Mouse (Mus musculus) midbrain, embryonic 10.5 days (tissue): ENCODE results near the gene Rasgef1c. TPM values are rescaled to one million over a fixed set of nuclear protein-coding genes. Genes with fewer than 3 reads are reported as not detected.

ENCODE experiments used
- DNase-seq: peaks from one replicate; pipeline ENCODE4 v3.0.0-alpha.2; 2017; ENCODE audit warnings: low spot score
- H3K27ac ChIP-seq: fragments of 300-500 bp; sonication (generic); replicated peaks from 2 replicates; pipeline ENCODE4 v1.5.1; 2016; ENCODE audit warnings: mild to moderate bottlenecking
- H3K27me3 ChIP-seq: fragments of 300-500 bp; sonication (generic); 2 replicates; pipeline ENCODE4 v1.6.1; 2016; ENCODE audit warnings: low read depth, mild to moderate bottlenecking; ENCODE audit not compliant: poor library complexity, severe bottlenecking
- H3K36me3 ChIP-seq: fragments of 300-500 bp; sonication (generic); 2 replicates; pipeline ENCODE4 v1.6.1; 2016; ENCODE audit warnings: mild to moderate bottlenecking, moderate library complexity
- H3K4me1 ChIP-seq: fragments of 300-500 bp; sonication (generic); 2 replicates; pipeline ENCODE4 v1.6.1; 2016
- H3K4me3 ChIP-seq: fragments of 300-500 bp; sonication (generic); 2 replicates; pipeline ENCODE4 v1.5.1; 2016; ENCODE audit warnings: mild to moderate bottlenecking, moderate library complexity
- H3K9me3 ChIP-seq: fragments of 300-500 bp; sonication (generic); replicated peaks from 2 replicates; pipeline ENCODE4 v1.6.1; 2016; ENCODE audit warnings: mild to moderate bottlenecking
- WGBS: fragments of 180-500 bp; shearing (Covaris S2); methylation state at CpG from one replicate; pipeline ENCODE4 v1.1.7; 2016; 5-methylcytosine and 5-hydroxymethylcytosine counted together
- polyA plus RNA-seq: library from polyadenylated mRNA; unstranded; fragments of >200 nt; fragmentation: Nextera tagmentation; extraction: Ambion mirVana; gene quantifications from 2 replicates; pipeline ENCODE4 v1.2.1, GENCODE M21; 2016

Gene Rasgef1c
- polyA plus RNA-seq = 0.23 and 0.29 TPM in 2 replicates

DNA sequence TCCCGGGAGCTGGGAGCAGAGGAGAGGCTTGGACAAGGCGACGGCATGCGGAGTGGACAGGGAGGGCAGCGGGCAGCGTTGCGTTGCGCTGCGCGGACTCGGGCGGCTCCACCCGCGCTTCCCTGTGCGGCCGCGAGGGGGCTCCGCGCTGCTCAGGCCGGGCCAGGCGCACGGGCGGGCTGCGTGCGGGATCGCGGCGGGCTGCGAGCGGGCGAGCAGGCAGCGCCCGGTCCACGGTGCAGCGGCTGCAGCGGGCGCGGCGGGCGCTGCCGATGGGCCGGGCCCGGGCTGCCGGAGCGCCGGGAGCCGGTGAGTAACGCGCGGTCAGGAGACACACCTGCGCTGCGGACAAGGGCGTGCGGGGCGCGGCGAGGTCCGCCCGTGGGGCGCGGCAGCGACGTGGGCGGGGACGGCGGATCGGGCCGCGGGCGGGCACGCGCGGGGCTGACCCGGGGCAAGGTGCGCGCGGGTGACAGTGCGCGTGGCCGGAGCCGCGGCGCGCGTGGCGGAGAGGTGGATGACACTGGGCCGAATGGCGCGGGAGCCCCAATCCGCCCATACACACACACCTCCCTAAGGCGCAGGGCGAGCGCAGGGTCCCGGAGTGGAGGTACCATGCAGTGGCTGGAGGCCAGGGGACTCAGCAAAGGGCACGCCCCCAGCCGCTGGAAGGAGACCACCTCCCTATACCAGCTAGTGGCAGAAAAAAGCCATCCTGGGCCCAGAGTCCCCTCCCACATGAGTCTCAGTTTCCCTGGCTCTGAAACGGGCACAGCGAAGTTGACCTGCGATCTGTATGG, at the start of gene Rasgef1c:
Rasgef1c (plus strand) TSS at position 177 of the 800 bp plus-strand sequence.
- WGBS = 3% methylated on average over 99 of the region's 99 CpGs
- peak within 1 kb of the TSS; percentile 77 for H3K4me3 ChIP-seq
- peaks cover 15% of the 10 kb centered on the region for H3K4me1 ChIP-seq
- no peaks in the 10 kb centered on the region for H3K36me3 ChIP-seq
- peak; percentile 75 for DNase-seq
- peaks cover 48% of the 10 kb centered on the region for H3K27me3 ChIP-seq
- peak within 1 kb of the TSS; percentile 55; the same call in 1 of the 2 replicates for H3K27ac ChIP-seq
- H3K9me3 ChIP-seq = no peaks in the 10 kb centered on the region; the same call in 1 of the 2 replicates

DNA sequence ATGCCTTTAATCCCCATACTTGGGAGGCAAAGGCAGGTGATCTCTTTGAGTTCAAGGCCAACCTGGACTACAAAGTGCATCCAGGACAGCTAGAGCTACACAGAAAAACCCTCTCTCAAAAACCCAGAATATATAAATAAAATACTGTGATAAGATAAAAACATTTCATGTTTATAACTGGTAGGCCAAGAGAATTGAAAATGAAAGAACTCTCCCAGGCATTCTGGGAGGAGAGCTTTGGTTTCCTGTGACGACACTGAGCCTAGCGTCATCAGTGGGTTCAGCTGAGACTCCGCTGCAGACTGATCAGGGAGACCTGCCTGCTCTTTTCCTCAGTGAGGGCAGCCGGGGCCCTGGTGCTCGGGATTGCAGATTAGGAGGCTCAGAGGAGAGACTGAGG, 46.5 kb upstream of the Rasgef1c start:
- H3K27ac ChIP-seq = no peak overlapping the region
- 80% methylated on average over 5 of the region's 5 CpGs for WGBS
- no peaks in the 10 kb centered on the region for H3K9me3 ChIP-seq
- H3K4me3 ChIP-seq = no peak overlapping the region
- no peaks in the 10 kb centered on the region for H3K27me3 ChIP-seq
- DNase-seq = no peak
- H3K36me3 ChIP-seq = peaks cover 21% of the 10 kb centered on the region
- 0 out of 2 replicates have a peak, but pooled peaks cover 3% of the 10 kb centered on the region for H3K4me1 ChIP-seq

DNA sequence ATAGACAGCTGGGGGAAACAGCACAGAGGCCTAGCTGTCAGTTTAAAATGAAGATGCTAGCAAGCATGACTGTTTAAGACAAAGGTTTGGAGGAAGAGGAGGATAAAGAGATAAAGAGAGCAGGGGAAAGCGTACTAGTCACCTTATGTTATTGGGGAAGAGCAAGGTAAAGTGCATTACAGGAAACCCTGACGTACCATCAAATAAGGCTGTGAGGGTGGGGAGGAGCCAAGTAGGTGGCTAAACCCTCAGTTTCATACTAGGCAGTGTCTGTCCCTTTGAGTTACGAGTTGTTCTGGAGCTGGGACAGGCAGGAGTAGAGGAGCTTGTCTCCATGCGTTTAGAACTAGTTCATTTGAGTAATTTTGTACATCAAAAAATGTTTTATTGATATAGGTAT, 40.5 kb upstream of the Rasgef1c start:
- WGBS = 88% methylated on average over 4 of the region's 4 CpGs
- no peak overlapping the region for H3K27ac ChIP-seq
- H3K9me3 ChIP-seq = no peaks in the 10 kb centered on the region
- no peak for DNase-seq
- H3K36me3 ChIP-seq = peaks cover 15% of the 10 kb centered on the region
- H3K4me1 ChIP-seq = no peaks in the 10 kb centered on the region
- no peaks in the 10 kb centered on the region for H3K27me3 ChIP-seq
- H3K4me3 ChIP-seq = no peak overlapping the region

DNA sequence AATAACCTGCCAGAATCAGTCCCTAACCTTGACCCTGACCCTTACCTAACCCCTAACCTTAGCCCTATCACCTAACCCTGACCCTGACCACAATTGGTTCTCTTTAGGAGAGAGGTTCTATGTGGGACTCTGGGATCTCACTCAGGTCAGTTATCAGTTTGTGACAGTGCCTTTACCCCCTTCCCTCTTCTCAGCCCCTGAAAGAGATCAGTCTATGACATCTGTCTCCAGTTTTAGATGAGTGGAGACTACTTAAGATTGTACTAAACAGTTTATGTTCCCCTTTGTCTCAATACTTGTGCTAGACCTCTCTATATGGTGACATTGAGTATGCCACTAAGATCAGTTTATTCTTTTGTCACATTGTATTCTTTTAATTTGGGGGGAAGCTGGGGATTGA, 37.7 kb upstream of the Rasgef1c start:
- peaks cover 30% of the 10 kb centered on the region for H3K36me3 ChIP-seq
- no peak overlapping the region for H3K27ac ChIP-seq
- no peaks in the 10 kb centered on the region for H3K9me3 ChIP-seq
- H3K4me3 ChIP-seq = no peak overlapping the region
- no peaks in the 10 kb centered on the region for H3K4me1 ChIP-seq
- no peak for DNase-seq
- no peaks in the 10 kb centered on the region for H3K27me3 ChIP-seq

DNA sequence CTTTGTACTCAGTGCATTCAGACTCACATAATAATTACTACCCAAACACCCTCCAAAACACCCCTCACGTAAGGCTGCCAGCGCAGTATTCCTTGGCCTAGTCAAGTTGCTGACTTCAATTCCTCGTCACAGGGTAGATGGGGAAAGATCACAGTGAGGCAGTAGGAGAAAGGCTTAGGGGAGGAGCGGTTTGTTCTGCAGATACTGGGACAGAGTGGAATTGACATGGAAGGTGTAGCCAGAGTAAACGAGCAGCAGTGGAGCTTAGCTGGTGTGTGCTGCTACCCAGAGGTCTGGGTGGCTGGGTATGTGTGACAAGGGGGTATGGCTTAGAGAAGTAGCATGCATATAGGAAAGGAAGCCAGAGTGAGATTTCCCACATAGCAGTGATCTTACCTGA, 34.3 kb upstream of the Rasgef1c start:
- Histone ChIP-seq H3K4me3 (no peak overlapping the region), H3K9me3 (no peaks in the 10 kb centered on the region), H3K36me3 (peaks cover 44% of the 10 kb centered on the region), H3K27me3 (no peaks in the 10 kb centered on the region), H3K27ac (no peak overlapping the region), H3K4me1 (no peaks in the 10 kb centered on the region)
- no peak for DNase-seq
- 84% methylated on average over 5 of the region's 5 CpGs for WGBS

DNA sequence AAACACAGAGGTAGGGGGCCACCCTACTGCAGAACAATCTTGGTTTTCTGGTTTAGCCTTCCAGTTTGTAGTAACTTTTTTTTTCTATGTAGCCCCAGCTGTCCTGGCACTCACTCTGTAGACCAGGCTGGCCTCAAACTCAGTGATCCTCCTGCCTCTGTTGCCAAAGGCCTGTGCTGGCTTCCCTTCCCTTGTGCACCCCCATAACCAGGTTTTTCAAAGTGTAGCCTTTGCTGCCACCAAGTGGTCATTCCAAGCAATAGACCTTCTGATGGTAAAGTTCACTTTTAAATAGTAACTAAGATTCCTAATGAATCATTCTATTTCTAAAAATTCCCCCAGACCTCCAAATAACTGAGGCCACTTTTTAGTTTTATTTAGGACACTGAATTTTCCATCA, 31.9 kb upstream of the Rasgef1c start:
- H3K27me3 ChIP-seq = no peaks in the 10 kb centered on the region

DNA sequence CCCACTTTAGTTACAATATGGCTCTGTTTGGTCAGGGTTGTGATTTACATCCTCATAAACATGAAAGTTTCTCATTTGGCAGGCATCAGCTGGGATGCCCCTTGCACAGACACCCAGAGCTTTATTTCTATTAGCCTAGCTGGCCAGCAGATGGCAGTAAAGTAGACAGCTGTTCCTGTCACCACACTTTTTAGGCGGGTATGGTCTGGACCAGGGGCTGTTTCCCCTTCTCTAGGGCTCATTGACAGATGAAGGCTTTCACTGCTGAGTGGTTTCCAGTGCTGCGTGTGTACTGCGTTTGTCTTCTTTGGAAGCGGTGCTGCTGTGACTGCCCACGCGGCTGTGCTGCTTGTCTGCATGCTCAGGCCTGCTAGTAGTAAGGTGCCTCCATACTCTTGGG, 29.7 kb upstream of the Rasgef1c start:
- Histone ChIP-seq H3K27me3 (no peaks in the 10 kb centered on the region), H3K9me3 (no peaks in the 10 kb centered on the region), H3K36me3 (peaks cover 51% of the 10 kb centered on the region), H3K4me1 (no peaks in the 10 kb centered on the region), H3K4me3 (no peak overlapping the region), H3K27ac (no peak overlapping the region)
- peak; percentile 42 for DNase-seq
- 67% methylated on average over 6 of the region's 6 CpGs for WGBS

More for the DNA sequence above, 31.9 kb upstream of the Rasgef1c start:
- H3K9me3 ChIP-seq = no peaks in the 10 kb centered on the region
- no peak overlapping the region for H3K27ac ChIP-seq
- no peak overlapping the region for H3K4me3 ChIP-seq
- peaks cover 52% of the 10 kb centered on the region for H3K36me3 ChIP-seq
- peak; percentile 25 for DNase-seq
- H3K4me1 ChIP-seq = no peaks in the 10 kb centered on the region

DNA sequence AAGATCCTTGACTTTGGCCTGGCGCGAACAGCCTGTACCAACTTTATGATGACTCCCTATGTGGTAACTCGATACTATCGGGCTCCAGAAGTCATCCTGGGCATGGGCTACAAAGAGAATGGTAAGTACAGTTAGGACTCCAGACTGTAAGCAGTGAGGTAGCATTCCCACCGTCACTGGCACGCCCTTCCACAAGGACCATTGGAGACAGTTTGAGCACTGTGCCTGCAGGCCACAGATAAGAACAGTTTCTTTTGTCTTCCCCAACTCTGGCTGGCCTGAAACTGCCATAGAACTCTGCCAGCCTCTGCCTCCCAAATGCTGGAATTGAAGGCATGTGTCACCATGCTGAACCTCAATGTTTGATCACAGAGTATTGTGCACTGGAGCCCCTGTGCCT, 28.9 kb upstream of the Rasgef1c start:
- Histone ChIP-seq H3K4me1 (no peaks in the 10 kb centered on the region), H3K9me3 (no peaks in the 10 kb centered on the region), H3K4me3 (no peak overlapping the region), H3K27ac (no peak overlapping the region), H3K27me3 (no peaks in the 10 kb centered on the region), H3K36me3 (peaks cover 46% of the 10 kb centered on the region)
- DNase-seq = no peak
- 87% methylated on average over 6 of the region's 6 CpGs for WGBS

DNA sequence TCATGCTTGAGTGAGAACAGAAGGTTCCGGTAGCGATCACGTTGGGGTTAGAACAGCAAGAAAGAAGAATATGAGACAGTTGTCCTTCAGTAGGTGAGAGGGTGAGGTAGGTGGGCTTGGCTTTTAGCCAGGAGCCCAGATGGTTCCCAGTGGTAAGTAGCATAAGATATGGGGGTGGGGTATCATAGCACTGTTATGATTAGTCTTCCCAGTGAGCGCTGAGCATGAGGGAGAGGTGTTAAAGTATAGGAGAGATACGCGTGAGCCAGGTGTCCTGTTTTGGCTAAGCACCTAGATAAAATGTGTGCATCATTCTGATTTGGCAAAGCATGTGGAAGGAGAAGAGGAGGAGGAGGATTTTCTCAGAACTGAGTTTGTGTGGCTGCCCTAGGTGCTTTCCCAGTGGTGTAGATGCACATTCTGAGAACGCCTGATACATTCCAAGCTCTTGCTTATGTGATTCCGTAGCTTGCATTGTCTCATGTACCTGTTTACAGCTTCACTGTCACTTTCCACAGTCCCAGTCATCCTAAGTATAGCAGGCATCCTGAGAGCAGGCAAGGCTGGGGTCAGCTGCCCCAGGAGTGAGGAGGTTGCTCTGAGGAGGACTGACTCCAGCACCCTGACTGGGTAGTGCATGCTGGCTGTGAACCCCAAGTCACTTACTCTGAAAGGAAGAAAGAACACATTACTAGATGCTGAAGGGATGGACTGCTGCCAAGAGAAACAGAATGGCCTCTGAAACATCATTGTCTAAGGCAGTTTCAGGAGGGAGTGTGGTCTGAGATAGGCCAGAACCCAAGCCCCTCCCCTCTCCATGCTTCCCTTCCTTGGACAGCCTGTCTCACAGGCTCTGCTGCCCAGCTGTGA, 24.5 kb upstream of the Rasgef1c start:
- Histone ChIP-seq H3K27me3 (no peaks in the 10 kb centered on the region), H3K9me3 (no peaks in the 10 kb centered on the region), H3K27ac (no peak overlapping the region), H3K4me3 (no peak overlapping the region), H3K36me3 (peaks cover 53% of the 10 kb centered on the region), H3K4me1 (no peaks in the 10 kb centered on the region)
- no peak for DNase-seq
- WGBS = 94% methylated on average over 8 of the region's 8 CpGs

DNA sequence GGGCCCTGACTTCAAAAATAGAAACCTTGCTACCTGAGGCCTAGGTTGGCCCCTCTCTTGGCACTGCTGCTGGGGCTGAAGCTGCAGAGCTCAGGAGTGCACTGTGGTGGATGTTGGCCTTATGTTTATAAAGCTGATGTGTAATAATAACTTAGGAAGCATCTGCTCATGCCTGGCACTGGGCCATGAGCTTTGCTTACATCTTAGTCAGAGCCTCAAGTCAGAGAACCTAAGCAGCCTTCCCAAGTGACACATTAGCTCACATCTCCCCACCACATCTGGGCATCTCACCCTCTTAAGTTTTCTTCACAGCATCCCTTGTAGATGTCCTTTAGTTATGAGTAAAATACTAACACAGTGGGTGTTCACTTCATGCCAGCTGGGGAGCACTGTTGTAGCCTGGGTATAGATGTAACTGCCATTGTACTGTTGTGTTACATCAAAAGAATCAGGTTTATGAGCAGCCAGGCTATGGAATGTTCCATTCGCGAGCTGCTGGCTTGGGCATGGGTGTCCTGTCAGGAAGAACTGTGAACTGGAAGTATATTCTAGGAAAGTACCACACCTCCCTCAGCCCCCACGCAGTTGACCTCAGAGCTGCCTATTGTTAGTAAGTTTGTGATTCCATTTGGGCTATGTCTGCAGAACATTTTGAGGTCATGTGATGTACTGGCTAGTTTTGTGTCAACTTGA, 21.5 kb upstream of the Rasgef1c start:
- H3K9me3 ChIP-seq = no peaks in the 10 kb centered on the region
- no peaks in the 10 kb centered on the region for H3K4me1 ChIP-seq
- 92% methylated on average over 3 of the region's 3 CpGs for WGBS
- no peak for DNase-seq
- H3K27me3 ChIP-seq = no peaks in the 10 kb centered on the region
- H3K27ac ChIP-seq = no peak overlapping the region
- peaks cover 50% of the 10 kb centered on the region for H3K36me3 ChIP-seq
- no peak overlapping the region for H3K4me3 ChIP-seq

DNA sequence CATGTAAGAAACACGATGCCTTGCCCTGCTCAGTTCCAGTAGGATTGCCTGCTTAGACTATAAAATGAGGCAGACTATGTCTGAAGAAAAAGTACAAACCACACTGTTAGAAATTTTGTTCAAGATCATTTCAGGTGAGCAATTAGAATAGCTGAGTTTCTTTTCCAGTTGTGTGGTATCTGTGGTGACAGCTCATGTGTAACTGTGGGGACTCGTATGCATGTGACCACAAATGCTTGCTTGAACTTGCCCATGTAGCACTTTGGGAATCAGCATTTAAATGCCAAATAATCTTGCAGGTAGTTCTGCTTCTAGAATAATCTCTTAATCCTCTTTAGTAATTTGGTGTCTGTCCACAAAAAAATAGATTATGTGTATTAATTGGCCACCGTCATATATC, 18.2 kb upstream of the Rasgef1c start:
- Histone ChIP-seq H3K27ac (no peak overlapping the region), H3K4me3 (no peak overlapping the region), H3K4me1 (no peaks in the 10 kb centered on the region), H3K36me3 (peaks cover 50% of the 10 kb centered on the region), H3K27me3 (no peaks in the 10 kb centered on the region), H3K9me3 (no peaks in the 10 kb centered on the region)
- no peak for DNase-seq
- WGBS = 93% methylated on average over 3 of the region's 3 CpGs

DNA sequence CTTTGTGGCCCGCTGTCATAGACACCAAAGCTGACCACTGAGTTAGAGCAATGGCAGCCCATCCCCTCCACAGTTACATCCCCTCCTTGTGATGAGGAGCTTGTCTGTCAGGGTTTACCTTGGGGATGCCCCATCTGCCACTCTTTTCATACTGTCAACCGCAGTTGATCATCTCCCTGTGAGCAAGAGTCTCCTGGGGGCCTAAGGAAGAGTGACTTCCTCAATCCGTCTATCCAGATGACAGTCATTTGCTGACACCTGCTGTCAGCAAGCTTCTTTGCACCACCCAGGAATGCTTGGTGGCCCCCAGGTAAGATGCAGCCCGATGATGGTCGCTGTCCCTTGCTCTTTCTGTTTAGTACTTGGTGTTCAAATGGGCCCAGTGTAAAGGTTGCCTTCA, 13.2 kb upstream of the Rasgef1c start:
- WGBS = 88% methylated on average over 5 of the region's 5 CpGs
- DNase-seq = no peak
- no peaks in the 10 kb centered on the region for H3K4me1 ChIP-seq
- H3K36me3 ChIP-seq = peaks cover 22% of the 10 kb centered on the region
- H3K9me3 ChIP-seq = no peaks in the 10 kb centered on the region
- no peak overlapping the region for H3K4me3 ChIP-seq
- H3K27me3 ChIP-seq = no peaks in the 10 kb centered on the region
- H3K27ac ChIP-seq = no peak overlapping the region
